Mouse (Mus musculus) limb, embryonic 14.5 days (tissue): ENCODE measurements at regions not wholly inside any gene's neighbourhood (a gene's known extent, or its start where the extent isn't known, plus 50 kb on each side); places are given as distances from the start of the nearest gene placed in this dataset.

Experiments used
- ATAC-seq: fragments of 200-750 bp; cut with Nextera tagmentation; 2 replicates; pipeline ENCODE4 v1.8.0; 2017; ENCODE audit warnings: low read depth, moderate number of reproducible peaks, moderate TSS enrichment; ENCODE audit not compliant: low FRiP score
- DNase-seq: peaks from one replicate; pipeline ENCODE4 v3.0.0-alpha.2; 2015; ENCODE audit warnings: low spot score
- H3K27ac ChIP-seq: fragments of 300-500 bp; sonication (generic); replicated peaks from 2 replicates; pipeline ENCODE4 v1.5.1; 2014; ENCODE audit warnings: low read depth, mild to moderate bottlenecking, low read length, moderate library complexity, mixed read lengths
- H3K27me3 ChIP-seq: fragments of 300-500 bp; sonication (generic); 2 replicates; pipeline ENCODE4 v1.6.1; 2014; ENCODE audit warnings: low read length, mixed read lengths; ENCODE audit not compliant: control insufficient read depth, insufficient read depth
- H3K36me3 ChIP-seq: fragments of 300-500 bp; sonication (generic); 2 replicates; pipeline ENCODE4 v1.6.1; 2014; ENCODE audit warnings: mild to moderate bottlenecking, low read length, moderate library complexity, mixed read lengths; ENCODE audit not compliant: control insufficient read depth, insufficient read depth
- H3K4me1 ChIP-seq: fragments of 300-500 bp; sonication (generic); 2 replicates; pipeline ENCODE4 v1.6.1; 2014; ENCODE audit warnings: antibody characterized with exemption, low read length, mixed read lengths; ENCODE audit not compliant: control insufficient read depth, insufficient read depth
- H3K4me2 ChIP-seq: fragments of 300-500 bp; sonication (generic); replicated peaks from 2 replicates; pipeline ENCODE4 v1.6.1; 2014; ENCODE audit warnings: low read depth, mild to moderate bottlenecking, low read length, moderate library complexity; ENCODE audit not compliant: severe bottlenecking
- H3K4me3 ChIP-seq: fragments of 300-500 bp; sonication (generic); replicated peaks from 2 replicates; pipeline ENCODE4 v1.5.1; 2014; ENCODE audit warnings: low read length
- H3K9ac ChIP-seq: fragments of 300-500 bp; sonication (generic); 2 replicates; pipeline ENCODE4 v1.6.1; 2014; ENCODE audit warnings: mild to moderate bottlenecking, low read depth, low read length, moderate library complexity; ENCODE audit not compliant: severe bottlenecking
- H3K9me3 ChIP-seq: fragments of 300-500 bp; sonication (generic); 2 replicates; pipeline ENCODE4 v1.6.1; 2016; ENCODE audit warnings: low read length; ENCODE audit not compliant: control insufficient read depth
- POLR2A ChIP-seq: fragments of 200-500 bp; IDR thresholded peaks from 2 replicates; pipeline ENCODE4 v1.8.0; 2012; ENCODE audit warnings: inconsistent platforms, mild to moderate bottlenecking, moderate library complexity, borderline replicate concordance; ENCODE audit not compliant: insufficient read depth, insufficient read length; ENCODE audit errors: extremely low read depth
- WGBS: fragments of 180-500 bp; shearing (Covaris S2); extraction: QIAGEN DNeasy Blood & Tissue Kit; methylation state at CpG from one replicate; pipeline ENCODE4 v1.1.7; 2014; 5-methylcytosine and 5-hydroxymethylcytosine counted together

- Histone ChIP-seq H3K4me3 (no peak overlapping the region), H3K36me3 (no peaks in the 10 kb centered on the region), H3K27ac (no peak overlapping the region), H3K4me1 (no peaks in the 10 kb centered on the region), H3K27me3 (no peaks in the 10 kb centered on the region), H3K4me2 (no peak overlapping the region), H3K9me3 (no peaks in the 10 kb centered on the region; the same call in 1 of the 2 replicates), H3K9ac (no peak overlapping the region)
- no peak for TF ChIP-seq POLR2A
- DNase-seq, result no peak
- 65% methylated on average over 7 of the region's 7 CpGs for WGBS
- no peak for ATAC-seq
These were observed 64.1 kb upstream of the Armc2 start for GRCm38 (mm10) chr10:42082227-42082840.

- TF ChIP-seq POLR2A, result no peak
- Histone ChIP-seq H3K27me3 (no peaks in the 10 kb centered on the region), H3K4me3 (no peak overlapping the region), H3K9me3 (no peaks in the 10 kb centered on the region), H3K4me2 (no peak overlapping the region), H3K36me3 (no peaks in the 10 kb centered on the region), H3K9ac (no peak overlapping the region), H3K4me1 (no peaks in the 10 kb centered on the region), H3K27ac (no peak overlapping the region)
- ATAC-seq, result no peak
- no peak for DNase-seq
These were observed 61.5 kb upstream of the Armc2 start for GRCm38 (mm10) chr10:42079775-42080174.

GRCm38 (mm10) chr10:42076711-42077110 is 58.5 kb upstream of the Armc2 start:
- no peak overlapping the region for H3K27ac ChIP-seq
- H3K9me3 ChIP-seq, result no peaks in the 10 kb centered on the region
- no peak overlapping the region for H3K4me3 ChIP-seq
- H3K9ac ChIP-seq, result no peak overlapping the region
- DNase-seq (no peak), ATAC-seq (no peak)
- no peak overlapping the region for H3K4me2 ChIP-seq
- no peaks in the 10 kb centered on the region for H3K36me3 ChIP-seq
- WGBS, result 83% methylated on average over 4 of the region's 4 CpGs
- no peak for TF ChIP-seq POLR2A
- peaks cover 14% of the 10 kb centered on the region for H3K4me1 ChIP-seq
- H3K27me3 ChIP-seq, result no peaks in the 10 kb centered on the region

- Histone ChIP-seq H3K4me3 (no peak overlapping the region), H3K27me3 (no peaks in the 10 kb centered on the region), H3K9me3 (no peaks in the 10 kb centered on the region), H3K36me3 (no peaks in the 10 kb centered on the region), H3K4me1 (peaks cover 19% of the 10 kb centered on the region), H3K4me2 (no peak overlapping the region), H3K9ac (no peak overlapping the region), H3K27ac (no peak overlapping the region)
- TF ChIP-seq POLR2A, result no peak
- DNase-seq, result no peak
- 62% methylated on average over 6 of the region's 6 CpGs for WGBS
- ATAC-seq, result no peak
These were observed 57.3 kb upstream of the Armc2 start for GRCm38 (mm10) chr10:42075545-42075944.

GRCm38 (mm10) chr10:42072758-42073157 is 54.5 kb upstream of the Armc2 start:
- Histone ChIP-seq H3K4me2 (no peak overlapping the region), H3K9ac (no peak overlapping the region), H3K9me3 (no peaks in the 10 kb centered on the region), H3K36me3 (no peaks in the 10 kb centered on the region), H3K4me1 (peaks cover 19% of the 10 kb centered on the region), H3K27ac (no peak overlapping the region), H3K27me3 (no peaks in the 10 kb centered on the region), H3K4me3 (no peak overlapping the region)
- WGBS, result 40% methylated on average over 9 of the region's 9 CpGs
- DNase-seq (no peak), ATAC-seq (peak; percentile 63)
- TF ChIP-seq POLR2A, result no peak

- Histone ChIP-seq H3K36me3 (no peaks in the 10 kb centered on the region), H3K27ac (no peak overlapping the region), H3K4me2 (no peak overlapping the region), H3K4me1 (peaks cover 19% of the 10 kb centered on the region), H3K9me3 (no peaks in the 10 kb centered on the region), H3K4me3 (no peak overlapping the region), H3K9ac (no peak overlapping the region), H3K27me3 (no peaks in the 10 kb centered on the region)
- DNase-seq (no peak), ATAC-seq (no peak)
- 35% methylated on average over 3 of the region's 3 CpGs for WGBS
- no peak for TF ChIP-seq POLR2A
These were observed 53.9 kb upstream of the Armc2 start for GRCm38 (mm10) chr10:42072131-42072530.
